10 mouse cellular contexts compared by ENCODE assay signal in the genomic region with DNA sequence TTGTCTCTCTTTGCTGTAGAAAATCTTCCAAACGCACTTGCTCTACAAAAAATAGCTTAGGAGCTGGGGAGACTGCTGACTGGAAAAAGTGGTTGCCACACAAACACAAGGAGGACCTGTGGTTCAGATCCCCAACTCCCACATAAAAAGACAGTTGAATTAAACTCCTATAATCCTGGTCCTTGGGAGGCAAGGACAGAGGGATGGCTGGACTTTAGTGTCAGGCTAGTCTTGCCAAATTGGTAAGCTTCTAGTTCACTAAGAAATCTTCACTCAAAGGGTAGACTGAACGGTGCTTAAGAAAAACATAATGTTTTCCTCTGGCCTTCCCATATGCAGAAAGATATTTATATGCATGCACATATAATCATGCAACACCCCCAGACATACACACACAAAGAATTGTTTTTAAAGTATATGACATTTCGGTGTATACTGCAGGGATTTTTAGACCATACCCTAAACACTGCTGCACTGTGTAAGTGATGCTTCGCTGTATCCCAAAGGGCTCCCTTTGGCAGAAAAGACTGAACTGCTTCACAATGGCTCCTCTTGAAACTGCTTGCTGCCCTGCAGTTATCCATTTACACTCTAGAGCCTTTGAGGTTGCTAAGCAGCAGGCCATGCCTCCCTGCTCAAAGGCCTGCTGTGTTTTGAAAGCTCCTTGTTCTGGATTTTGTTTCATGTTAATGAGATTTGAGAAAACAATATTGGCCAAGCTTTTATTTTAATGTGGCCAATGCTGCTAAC.
DNase-seq lines count a peak whose midpoint lies in the region; ATAC-seq and TF ChIP-seq lines count a peak whose summit lies in the region.
"Had no signal": no experiment of that assay in that cellular context is flagged by ENCODE, and none has a peak within 500 bp of the region (broad histone marks: within the 10 kb centered on the region; RNA-seq: fewer than 3 reads in every experiment).

No protein-coding gene starts in this region.

- H3K27ac ChIP-seq in forebrain, postnatal 0 days (ENCODE audit: low read depth, low read length), result no peak overlapping the region
- H3K27ac ChIP-seq in midbrain, embryonic 14.5 days (replicated peaks; ENCODE audit: low read depth, low read length), result peak overlapping the region; percentile 63
- H3K27ac ChIP-seq: embryonic facial prominence, embryonic 13.5 days; liver, embryonic 13.5 days had no signal

- no peaks in the 10 kb centered on the region for H3K27me3 ChIP-seq in forebrain, postnatal 0 days (ENCODE audit: insufficient read depth, low read length)
- H3K27me3 ChIP-seq in midbrain, embryonic 14.5 days (ENCODE audit: control insufficient read depth, insufficient read depth, low read length), result no peaks in the 10 kb centered on the region
- H3K27me3 ChIP-seq: embryonic facial prominence, embryonic 13.5 days; liver, embryonic 13.5 days had no signal

- no peak overlapping the region for H3K4me3 ChIP-seq in forebrain, postnatal 0 days (ENCODE audit: low read depth, low read length)
- no peak overlapping the region for H3K4me3 ChIP-seq in midbrain, embryonic 14.5 days (replicated peaks; ENCODE audit: low read depth, low read length)
- H3K4me3 ChIP-seq: embryonic facial prominence, embryonic 13.5 days; liver, embryonic 13.5 days had no signal

- 18% methylated on average over 4 of the region's 4 CpGs for WGBS in forebrain, postnatal 0 days
- 16% methylated on average over 4 of the region's 4 CpGs for WGBS in midbrain, embryonic 14.5 days

- DNase-seq in layer of hippocampus, adult 11-12 months (ENCODE audit: low spot score), result peak; percentile 5
- DNase-seq in layer of hippocampus, adult 9-10 months (ENCODE audit: low spot score), result no peak
- peak; percentile 24 for DNase-seq in brain, embryonic 18.5 days (ENCODE audit: low read depth, low spot score)
- peak; percentile 50 for DNase-seq in forebrain, postnatal 0 days
- DNase-seq in midbrain, embryonic 14.5 days, result peak; percentile 72
- DNase-seq in lung, adult 18-20 months, result no peak
- DNase-seq in kidney, adult 18-20 months, result no peak
- no peak for DNase-seq in heart, postnatal 25 days (ENCODE audit: low spot score)
- DNase-seq: liver, embryonic 13.5 days had no signal

- no peak for TF ChIP-seq CTCF in forebrain, postnatal 0 days (IDR thresholded peaks at IDR 0.05; ENCODE audit: low read depth)

- no peak overlapping the region for H3K9ac ChIP-seq in forebrain, postnatal 0 days
- H3K9ac ChIP-seq in midbrain, embryonic 14.5 days (replicated peaks; ENCODE audit: low read length), result no peak overlapping the region
- H3K9ac ChIP-seq: embryonic facial prominence, embryonic 13.5 days; liver, embryonic 13.5 days had no signal

- intact Hi-C loops in heart, postnatal 25 days (cut with DNase I), result no loop called here

- H3K4me2 ChIP-seq in forebrain, postnatal 0 days (ENCODE audit: low read depth), result no peak overlapping the region
- no peak overlapping the region for H3K4me2 ChIP-seq in midbrain, embryonic 14.5 days (ENCODE audit: low read length)
- H3K4me2 ChIP-seq: embryonic facial prominence, embryonic 13.5 days; liver, embryonic 13.5 days had no signal

- no peaks in the 10 kb centered on the region for H3K36me3 ChIP-seq in forebrain, postnatal 0 days (ENCODE audit: insufficient read depth)
- H3K36me3 ChIP-seq in midbrain, embryonic 14.5 days (ENCODE audit: control insufficient read depth, insufficient read depth, low read length), result no peaks in the 10 kb centered on the region
- H3K36me3 ChIP-seq: embryonic facial prominence, embryonic 13.5 days; liver, embryonic 13.5 days had no signal

- no peaks in the 10 kb centered on the region for H3K4me1 ChIP-seq in forebrain, postnatal 0 days (ENCODE audit: insufficient read depth)
- H3K4me1 ChIP-seq in midbrain, embryonic 14.5 days (ENCODE audit: control insufficient read depth, insufficient read depth, low read length), result peaks cover 4% of the 10 kb centered on the region
- H3K4me1 ChIP-seq: embryonic facial prominence, embryonic 13.5 days; liver, embryonic 13.5 days had no signal

- ATAC-seq in forebrain, postnatal 0 days, result peak; percentile 96
- peak; percentile 81 for ATAC-seq in midbrain, embryonic 14.5 days (ENCODE audit: low FRiP score, low TSS enrichment)

- H3K9me3 ChIP-seq in forebrain, postnatal 0 days (ENCODE audit: low read length), result no peaks in the 10 kb centered on the region
- no peaks in the 10 kb centered on the region for H3K9me3 ChIP-seq in midbrain, embryonic 14.5 days (ENCODE audit: control insufficient read depth, low read length)
- H3K9me3 ChIP-seq: embryonic facial prominence, embryonic 13.5 days; liver, embryonic 13.5 days had no signal

Comparison
In these comparisons a context has a peak if more than half of its experiments do, and no peak if none do; other contexts are left out.
1. DNase-seq: peak in layer of hippocampus, adult 11-12 months (single experiment), brain, embryonic 18.5 days (single experiment), forebrain, postnatal 0 days (single experiment) and midbrain, embryonic 14.5 days (single experiment); none in layer of hippocampus, adult 9-10 months (single experiment), lung, adult 18-20 months (0 of 2), kidney, adult 18-20 months (single experiment) and heart, postnatal 25 days (single experiment).